Mouse (Mus musculus) hindbrain, embryonic 10.5 days (tissue): ENCODE measurements around the gene Ceacam19. TPM values are rescaled to one million over a fixed set of nuclear protein-coding genes. Genes with fewer than 3 reads are reported as not detected.

Experiments used
- DNase-seq: peaks from one replicate; pipeline ENCODE4 v3.0.0-alpha.2; 2017; ENCODE audit warnings: low spot score
- H3K27ac ChIP-seq: fragments of 300-500 bp; sonication (generic); 2 replicates; pipeline ENCODE4 v1.5.1; 2016; ENCODE audit warnings: mild to moderate bottlenecking, moderate library complexity
- H3K27me3 ChIP-seq: fragments of 300-500 bp; sonication (generic); 2 replicates; pipeline ENCODE4 v1.6.1; 2016; ENCODE audit warnings: mild to moderate bottlenecking; ENCODE audit not compliant: poor library complexity, insufficient read depth, severe bottlenecking
- H3K36me3 ChIP-seq: fragments of 300-500 bp; sonication (generic); 2 replicates; pipeline ENCODE4 v1.6.1; 2016; ENCODE audit warnings: mild to moderate bottlenecking, moderate library complexity
- H3K4me1 ChIP-seq: fragments of 300-500 bp; sonication (generic); replicated peaks from 2 replicates; pipeline ENCODE4 v1.6.1; 2016; ENCODE audit warnings: mild to moderate bottlenecking
- H3K4me3 ChIP-seq: fragments of 300-500 bp; sonication (generic); 2 replicates; pipeline ENCODE4 v1.5.1; 2016; ENCODE audit warnings: mild to moderate bottlenecking, moderate library complexity
- H3K9me3 ChIP-seq: fragments of 300-500 bp; sonication (generic); 2 replicates; pipeline ENCODE4 v1.6.1; 2016; ENCODE audit warnings: mild to moderate bottlenecking, moderate library complexity
- WGBS: fragments of 180-500 bp; shearing (Covaris S2); methylation state at CpG from one replicate; pipeline ENCODE4 v1.1.7; 2016; 5-methylcytosine and 5-hydroxymethylcytosine counted together
- polyA plus RNA-seq: library from polyadenylated mRNA; unstranded; fragments of >200 nt; fragmentation: Nextera tagmentation; extraction: Ambion mirVana; gene quantifications from 2 replicates; pipeline ENCODE4 v1.2.1, GENCODE M21; 2016

The Ceacam19 gene
- polyA plus RNA-seq, 1 experiment from 2014 or later, result not detected

- Histone ChIP-seq H3K27me3 (peaks cover 45% of the 10 kb centered on the region), H3K9me3 (no peaks in the 10 kb centered on the region), H3K36me3 (no peaks in the 10 kb centered on the region), H3K27ac (no peak overlapping the region), H3K4me1 (0 out of 2 replicates have a peak, but pooled peaks cover 13% of the 10 kb centered on the region), H3K4me3 (no peak overlapping the region)
- DNase-seq, result peak; percentile 71
- WGBS, result 4% methylated on average over 11 of the region's 11 CpGs
These were observed 44.2 kb downstream of the Ceacam19 start for GRCm38 (mm10) chr7:19843561-19843960.

GRCm38 (mm10) chr7:19842885-19843504 lies 44.8 kb downstream of the Ceacam19 start:
- Histone ChIP-seq H3K4me1 (0 out of 2 replicates have a peak, but pooled peaks cover 13% of the 10 kb centered on the region), H3K36me3 (no peaks in the 10 kb centered on the region), H3K27ac (no peak overlapping the region), H3K4me3 (no peak overlapping the region), H3K27me3 (peaks cover 40% of the 10 kb centered on the region), H3K9me3 (no peaks in the 10 kb centered on the region)
- no peak for DNase-seq
- 27% methylated on average over 19 of the region's 19 CpGs for WGBS

- H3K36me3 ChIP-seq, result no peaks in the 10 kb centered on the region
- H3K27me3 ChIP-seq, result peaks cover 29% of the 10 kb centered on the region
- 85% methylated on average over 21 of the region's 21 CpGs for WGBS
- no peak for DNase-seq
- H3K9me3 ChIP-seq, result no peaks in the 10 kb centered on the region
- H3K27ac ChIP-seq, result no peak overlapping the region
- H3K4me1 ChIP-seq, result 0 out of 2 replicates have a peak, but pooled peaks cover 6% of the 10 kb centered on the region
- no peak overlapping the region for H3K4me3 ChIP-seq
These were observed 45.9 kb downstream of the Ceacam19 start for GRCm38 (mm10) chr7:19841686-19842413.

GRCm38 (mm10) chr7:19840936-19841335 lies 46.8 kb downstream of the Ceacam19 start:
- H3K9me3 ChIP-seq, result no peaks in the 10 kb centered on the region
- H3K4me3 ChIP-seq, result no peak overlapping the region
- H3K4me1 ChIP-seq, result 0 out of 2 replicates have a peak, but pooled peaks cover 6% of the 10 kb centered on the region
- 75% methylated on average over 3 of the region's 3 CpGs for WGBS
- no peak overlapping the region for H3K27ac ChIP-seq
- no peaks in the 10 kb centered on the region for H3K36me3 ChIP-seq
- H3K27me3 ChIP-seq, result peaks cover 25% of the 10 kb centered on the region
- no peak for DNase-seq

- 82% methylated on average over 4 of the region's 4 CpGs for WGBS
- Histone ChIP-seq H3K36me3 (no peaks in the 10 kb centered on the region), H3K27ac (no peak overlapping the region), H3K27me3 (peaks cover 25% of the 10 kb centered on the region), H3K4me1 (0 out of 2 replicates have a peak, but pooled peaks cover 6% of the 10 kb centered on the region), H3K9me3 (no peaks in the 10 kb centered on the region), H3K4me3 (no peak overlapping the region)
- DNase-seq, result no peak
These were observed 47.4 kb downstream of the Ceacam19 start for GRCm38 (mm10) chr7:19840371-19840770.

GRCm38 (mm10) chr7:19836843-19837242 lies 50.9 kb downstream of the Ceacam19 start:
- Histone ChIP-seq H3K9me3 (no peaks in the 10 kb centered on the region), H3K4me1 (no peaks in the 10 kb centered on the region), H3K27me3 (no peaks in the 10 kb centered on the region), H3K36me3 (no peaks in the 10 kb centered on the region), H3K4me3 (no peak overlapping the region), H3K27ac (no peak overlapping the region)
- WGBS, result 68% methylated on average over 3 of the region's 3 CpGs
- DNase-seq, result no peak

GRCm38 (mm10) chr7:19834055-19834454 lies 53.7 kb downstream of the Ceacam19 start:
- peaks cover 5% of the 10 kb centered on the region for H3K4me1 ChIP-seq
- no peak for DNase-seq
- H3K36me3 ChIP-seq, result no peaks in the 10 kb centered on the region
- 63% methylated on average over 3 of the region's 3 CpGs for WGBS
- H3K4me3 ChIP-seq, result no peak overlapping the region
- H3K9me3 ChIP-seq, result peaks cover 4% of the 10 kb centered on the region; the same call in 1 of the 2 replicates
- no peak overlapping the region for H3K27ac ChIP-seq
- H3K27me3 ChIP-seq, result peaks cover 4% of the 10 kb centered on the region; the same call in 1 of the 2 replicates

- Histone ChIP-seq H3K4me1 (peaks cover 5% of the 10 kb centered on the region), H3K9me3 (peaks cover 4% of the 10 kb centered on the region; the same call in 1 of the 2 replicates), H3K27me3 (peaks cover 5% of the 10 kb centered on the region; the same call in 1 of the 2 replicates), H3K4me3 (no peak overlapping the region), H3K36me3 (no peaks in the 10 kb centered on the region), H3K27ac (no peak overlapping the region)
- DNase-seq, result no peak
- WGBS, result 60% methylated on average over 9 of the region's 9 CpGs
These were observed 55.9 kb downstream of the Ceacam19 start for GRCm38 (mm10) chr7:19831837-19832236.

GRCm38 (mm10) chr7:19830682-19831156 lies 57.0 kb downstream of the Ceacam19 start:
- Histone ChIP-seq H3K27me3 (peaks cover 10% of the 10 kb centered on the region), H3K4me3 (no peak overlapping the region), H3K27ac (no peak overlapping the region), H3K4me1 (peaks cover 5% of the 10 kb centered on the region), H3K9me3 (peaks cover 4% of the 10 kb centered on the region; the same call in 1 of the 2 replicates), H3K36me3 (no peaks in the 10 kb centered on the region)
- WGBS, result 35% methylated on average over 13 of the region's 13 CpGs
- no peak for DNase-seq

GRCm38 (mm10) chr7:19829694-19830093 lies 58.1 kb downstream of the Ceacam19 start:
- Histone ChIP-seq H3K27me3 (peaks cover 18% of the 10 kb centered on the region), H3K4me1 (peaks cover 6% of the 10 kb centered on the region), H3K4me3 (no peak overlapping the region), H3K36me3 (no peaks in the 10 kb centered on the region), H3K9me3 (peaks cover 4% of the 10 kb centered on the region; the same call in 1 of the 2 replicates), H3K27ac (no peak overlapping the region)
- 87% methylated on average over 3 of the region's 3 CpGs for WGBS
- no peak for DNase-seq

- Histone ChIP-seq H3K4me1 (peaks cover 31% of the 10 kb centered on the region), H3K9me3 (peaks cover 11% of the 10 kb centered on the region), H3K27me3 (peaks cover 47% of the 10 kb centered on the region), H3K27ac (no peak overlapping the region), H3K4me3 (no peak overlapping the region), H3K36me3 (no peaks in the 10 kb centered on the region)
- no peak for DNase-seq
- WGBS, result 40% methylated on average over 6 of the region's 6 CpGs
These were observed 61.0 kb downstream of the Ceacam19 start for GRCm38 (mm10) chr7:19826756-19827155.
